Mouse (Mus musculus): ENCODE data around the gene Pi4kb. TPM values are rescaled to one million over a fixed set of nuclear protein-coding genes. Genes with fewer than 3 reads are reported as not detected.
"Not testable (repeated sequence)": the region's sequence is repeated elsewhere in the genome, so short reads cannot be mapped to it uniquely, and the experiment has no call there.

The Pi4kb gene
- 8.7 and 10.3 TPM in 2 replicates for polyA plus RNA-seq (2015; fragmentation: Nextera tagmentation; extraction: Ambion mirVana)

- H3K9ac ChIP-seq, result peak within 1 kb of the TSS; percentile 96
- no peaks in the 10 kb centered on the region for H3K9me3 ChIP-seq (replicated peaks)
- no peaks in the 10 kb centered on the region for H3K27me3 ChIP-seq
- peak; percentile 94 for ATAC-seq (ENCODE audit: insufficient read depth)
- peak within 1 kb of the TSS; percentile 89 for H3K4me2 ChIP-seq
- H3K36me3 ChIP-seq (replicated peaks), result peaks cover 10% of the 10 kb centered on the region; the same call in 1 of the 2 replicates
- H3K4me3 ChIP-seq (replicated peaks), result peak within 1 kb of the TSS; percentile 99
- H3K4me1 ChIP-seq (replicated peaks), result peaks cover 41% of the 10 kb centered on the region
- under 1% methylated on average over 50 of the region's 57 CpGs for WGBS (ENCODE audit: insufficient replicate concordance)
- peak within 1 kb of the TSS; percentile 91 for H3K27ac ChIP-seq (replicated peaks)
Observed at GRCm38 (mm10) chr3:94974528-94975422, at the start of gene Pi4kb. TSS of gene Pi4kb (plus strand) at chr3:94974731.

DNA sequence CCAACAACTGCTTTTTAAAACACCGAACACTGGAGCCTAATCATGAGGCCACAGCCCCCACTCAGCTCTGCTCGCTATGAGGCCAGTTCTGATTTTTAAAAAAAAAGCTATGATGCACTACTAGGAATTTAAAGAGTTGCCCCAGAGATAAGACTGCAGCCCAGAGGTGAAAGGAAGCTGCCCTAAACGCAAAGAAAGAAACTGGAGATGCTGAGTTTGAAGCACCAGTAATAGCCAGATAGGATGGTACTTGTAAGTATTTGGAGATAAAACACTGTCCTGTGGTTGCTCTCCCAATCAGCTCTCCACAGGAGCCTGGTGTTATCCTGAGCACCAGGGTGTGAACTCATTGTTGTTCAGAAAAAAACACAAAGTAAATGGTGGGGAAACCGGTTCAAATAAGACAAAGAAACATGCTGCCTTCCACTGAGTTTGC, 48.2 kb upstream of the Pi4kb start:
- Histone ChIP-seq H3K4me2 (peak overlapping the region; percentile 40), H3K27ac (replicated peaks) (peak overlapping the region; percentile 73), H3K4me1 (replicated peaks) (peaks cover 55% of the 10 kb centered on the region)
- H3K27me3 ChIP-seq; H3K9ac ChIP-seq; H3K36me3 ChIP-seq (replicated peaks); H3K4me3 ChIP-seq (replicated peaks); H3K9me3 ChIP-seq (replicated peaks): not testable (repeated sequence)
- 11% methylated on average over 4 of the region's 4 CpGs for WGBS (ENCODE audit: insufficient replicate concordance)
- peak; percentile 94 for ATAC-seq (ENCODE audit: insufficient read depth)

GRCm38 (mm10) chr3:94928979-94929378, 45.6 kb upstream of the Pi4kb start:
- H3K4me2 ChIP-seq, H3K27me3 ChIP-seq: not testable (repeated sequence)
- 73% methylated on average over 4 of the region's 4 CpGs for WGBS (ENCODE audit: insufficient replicate concordance)

GRCm38 (mm10) chr3:94930386-94931266, 43.9 kb upstream of the Pi4kb start:
- H3K36me3 ChIP-seq (replicated peaks); H3K4me2 ChIP-seq; H3K27me3 ChIP-seq; H3K9ac ChIP-seq; ATAC-seq (ENCODE audit: insufficient read depth); H3K4me3 ChIP-seq (replicated peaks); H3K9me3 ChIP-seq (replicated peaks): not testable (repeated sequence)
- peak overlapping the region; percentile 59; the same call in 1 of the 2 replicates for H3K27ac ChIP-seq (replicated peaks)
- H3K4me1 ChIP-seq (replicated peaks), result peaks cover 76% of the 10 kb centered on the region
- WGBS (ENCODE audit: insufficient replicate concordance), result 60% methylated on average over 7 of the region's 7 CpGs

More at GRCm38 (mm10) chr3:94928979-94929378, 45.6 kb upstream of the Pi4kb start:
- ATAC-seq (ENCODE audit: insufficient read depth); H3K36me3 ChIP-seq (replicated peaks); H3K9ac ChIP-seq; H3K27ac ChIP-seq (replicated peaks); H3K9me3 ChIP-seq (replicated peaks); H3K4me3 ChIP-seq (replicated peaks): not testable (repeated sequence)
- H3K4me1 ChIP-seq (replicated peaks), result peaks cover 74% of the 10 kb centered on the region

DNA sequence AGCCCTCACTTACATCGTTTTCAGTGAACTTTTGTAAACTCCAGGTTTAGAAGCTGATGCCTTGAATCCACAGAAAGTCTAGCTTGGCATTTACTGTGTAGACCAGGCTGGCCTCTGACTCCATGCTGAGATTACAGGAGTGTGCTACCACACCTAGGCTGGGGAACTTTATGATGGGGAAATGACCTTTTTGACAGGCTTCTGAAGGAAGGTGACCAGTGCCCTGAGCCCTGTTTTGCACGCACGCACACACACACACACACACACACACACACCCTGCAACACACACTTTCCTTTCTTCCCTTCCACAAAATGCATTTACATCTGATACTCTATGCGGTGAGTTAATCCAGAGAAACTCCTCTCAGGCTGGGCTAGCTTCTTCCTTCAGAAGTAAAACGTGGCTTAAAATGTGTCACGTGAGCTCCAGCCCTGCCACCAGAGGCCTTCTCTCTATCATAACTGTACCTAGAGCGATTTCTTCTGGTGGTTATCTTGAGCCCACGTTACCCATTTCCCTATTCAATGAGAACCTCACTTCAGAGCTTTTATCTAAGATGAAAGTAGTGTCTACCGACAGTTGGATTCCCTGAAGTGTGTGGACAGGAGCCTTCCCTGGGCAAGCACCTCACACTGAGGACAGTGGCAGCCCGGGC, 43.0 kb upstream of the Pi4kb start:
- not testable (repeated sequence) for H3K9me3 ChIP-seq (replicated peaks); H3K4me3 ChIP-seq (replicated peaks); H3K9ac ChIP-seq; H3K27me3 ChIP-seq; H3K4me2 ChIP-seq; H3K36me3 ChIP-seq (replicated peaks)
- 38% methylated on average over 10 of the region's 10 CpGs for WGBS (ENCODE audit: insufficient replicate concordance)
- Histone ChIP-seq H3K4me1 (replicated peaks) (peaks cover 76% of the 10 kb centered on the region), H3K27ac (replicated peaks) (peak overlapping the region; percentile 85)
- peak; percentile 22 for ATAC-seq (ENCODE audit: insufficient read depth)

- not testable (repeated sequence) for H3K27me3 ChIP-seq; H3K9me3 ChIP-seq (replicated peaks); H3K9ac ChIP-seq; H3K4me3 ChIP-seq (replicated peaks); H3K36me3 ChIP-seq (replicated peaks); ATAC-seq (ENCODE audit: insufficient read depth)
- Histone ChIP-seq H3K27ac (replicated peaks) (peak overlapping the region; percentile 85), H3K4me2 (peak overlapping the region; percentile 78), H3K4me1 (replicated peaks) (peaks cover 70% of the 10 kb centered on the region)
- 29% methylated on average over 2 of the region's 2 CpGs for WGBS (ENCODE audit: insufficient replicate concordance)
Observed at GRCm38 (mm10) chr3:94932279-94932678, 42.3 kb upstream of the Pi4kb start.

- H3K27me3 ChIP-seq, result no peaks in the 10 kb centered on the region
- peak within 1 kb of the TSS; percentile 20 for H3K9ac ChIP-seq
- 0 out of 2 replicates have a peak, but pooled peaks cover 3% of the 10 kb centered on the region for H3K36me3 ChIP-seq (replicated peaks)
- peak; percentile 79 for ATAC-seq (ENCODE audit: insufficient read depth)
- H3K27ac ChIP-seq (replicated peaks), result peak within 1 kb of the TSS; percentile 85
- peak within 1 kb of the TSS; percentile 56 for H3K4me3 ChIP-seq (replicated peaks)
- WGBS (ENCODE audit: insufficient replicate concordance), result 4% methylated on average over 16 of the region's 16 CpGs
- peak within 1 kb of the TSS; percentile 78 for H3K4me2 ChIP-seq
- H3K9me3 ChIP-seq (replicated peaks), result no peaks in the 10 kb centered on the region
- peaks cover 64% of the 10 kb centered on the region for H3K4me1 ChIP-seq (replicated peaks)
Observed at GRCm38 (mm10) chr3:94932809-94933564, 41.5 kb upstream of the Pi4kb start, which contains the start of gene Selenbp1. TSS of gene Selenbp1 (plus strand) at chr3:94933056.

DNA sequence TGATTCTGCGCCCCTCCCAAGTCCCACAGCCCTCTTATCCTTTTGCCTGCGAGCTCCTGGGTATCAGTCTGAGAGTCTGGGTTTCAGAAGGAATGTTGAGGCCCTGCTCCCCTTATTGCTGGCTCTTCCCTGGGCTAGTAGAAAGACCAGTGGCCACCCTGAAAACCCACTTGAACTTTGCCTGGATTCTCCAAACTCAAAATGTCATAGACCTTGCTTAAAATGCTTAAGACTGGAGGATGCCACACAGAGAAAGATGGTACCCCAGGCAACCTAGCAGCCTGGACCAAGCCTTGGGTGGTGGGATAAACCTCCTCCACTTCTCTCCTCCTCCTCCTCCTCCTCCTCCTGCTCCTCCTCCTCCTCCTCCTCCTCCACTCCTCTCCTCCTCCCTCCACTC, 40.9 kb upstream of the Pi4kb start:
- Histone ChIP-seq H3K4me3 (replicated peaks) (peak overlapping the region; percentile 56), H3K4me2 (peak overlapping the region; percentile 78), H3K4me1 (replicated peaks) (peaks cover 64% of the 10 kb centered on the region)
- not testable (repeated sequence) for H3K9me3 ChIP-seq (replicated peaks); H3K36me3 ChIP-seq (replicated peaks); ATAC-seq (ENCODE audit: insufficient read depth); H3K9ac ChIP-seq; H3K27ac ChIP-seq (replicated peaks); H3K27me3 ChIP-seq
- no CpG with 5 or more reads among the region's 2 CpGs for WGBS (ENCODE audit: insufficient replicate concordance)

DNA sequence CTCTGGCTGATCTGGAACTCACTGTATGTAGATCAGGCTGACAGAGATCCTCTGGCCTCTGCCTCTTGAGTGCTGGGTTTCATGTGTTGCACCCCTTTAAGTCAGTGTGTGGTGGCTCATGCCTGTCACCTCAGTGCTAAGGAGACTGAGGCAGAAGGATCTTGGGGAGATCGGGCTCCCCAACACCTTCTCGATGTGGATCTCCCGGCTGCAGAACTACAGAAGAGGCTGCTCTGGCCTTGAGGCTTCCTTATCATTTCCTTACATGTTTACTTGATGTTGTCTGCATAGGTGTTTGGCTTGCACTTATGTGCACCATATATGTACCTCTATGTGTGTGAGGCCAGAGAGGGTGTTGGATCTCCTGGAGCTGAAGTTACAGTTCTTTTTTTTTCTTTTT, 40.0 kb upstream of the Pi4kb start:
- WGBS (ENCODE audit: insufficient replicate concordance), result 26% methylated on average over 3 of the region's 3 CpGs
- peak overlapping the region; percentile 49 for H3K4me2 ChIP-seq
- H3K4me1 ChIP-seq (replicated peaks), result peaks cover 64% of the 10 kb centered on the region
- not testable (repeated sequence) for H3K27me3 ChIP-seq; H3K36me3 ChIP-seq (replicated peaks); H3K9ac ChIP-seq; H3K9me3 ChIP-seq (replicated peaks); H3K4me3 ChIP-seq (replicated peaks)
- ATAC-seq (ENCODE audit: insufficient read depth), result peak; percentile 4; the same call in 1 of the 2 replicates
- H3K27ac ChIP-seq (replicated peaks), result peak overlapping the region; percentile 51; the same call in 1 of the 2 replicates

- H3K4me3 ChIP-seq (replicated peaks); H3K36me3 ChIP-seq (replicated peaks); H3K27me3 ChIP-seq; H3K9ac ChIP-seq; ATAC-seq (ENCODE audit: insufficient read depth); H3K9me3 ChIP-seq (replicated peaks): not testable (repeated sequence)
- H3K27ac ChIP-seq (replicated peaks), result peak overlapping the region; percentile 38; the same call in 1 of the 2 replicates
- H3K4me1 ChIP-seq (replicated peaks), result peaks cover 59% of the 10 kb centered on the region
- H3K4me2 ChIP-seq, result peak overlapping the region; percentile 29
- WGBS (ENCODE audit: insufficient replicate concordance), result 77% methylated on average over 3 of the region's 3 CpGs
Observed at GRCm38 (mm10) chr3:94935332-94935731, 39.2 kb upstream of the Pi4kb start.

All from liver, embryonic 15.5 days (tissue).